Mouse (Mus musculus) left cerebral cortex, adult 2 months (tissue): ENCODE measurements at regions not wholly inside any gene's neighbourhood (a gene's known extent, or its start where the extent isn't known, plus 50 kb on each side); places are given as distances from the start of the nearest gene placed in this dataset.

Experiments used
- DNase-seq, 2 experiments: peaks; one replicate each; pipeline ENCODE4 v3.0.0; 2021 to 2022; ENCODE audit warnings: low spot score in 2 of 2, mixed read lengths in 1 of 2; ENCODE audit errors: extremely low spot score in 1 of 2
- H3K27ac ChIP-seq: fragments of 200-600 bp; 2 replicates; pipeline ENCODE4 v1.8.1; 2022
- H3K4me3 ChIP-seq: fragments of 200-600 bp; 2 replicates; pipeline ENCODE4 v1.8.1; 2022
- CTCF ChIP-seq: fragments of 200-600 bp; IDR thresholded peaks from 2 replicates; pipeline ENCODE4 v1.8.1; 2022; ENCODE audit warnings: antibody characterized with exemption, mild to moderate bottlenecking, moderate library complexity
- intact Hi-C: fragments of 180-260 bp; cut with DNase I; formaldehyde crosslinking; loops from one replicate; pipeline ENCODE4 v1.15.1; 2025

DNA sequence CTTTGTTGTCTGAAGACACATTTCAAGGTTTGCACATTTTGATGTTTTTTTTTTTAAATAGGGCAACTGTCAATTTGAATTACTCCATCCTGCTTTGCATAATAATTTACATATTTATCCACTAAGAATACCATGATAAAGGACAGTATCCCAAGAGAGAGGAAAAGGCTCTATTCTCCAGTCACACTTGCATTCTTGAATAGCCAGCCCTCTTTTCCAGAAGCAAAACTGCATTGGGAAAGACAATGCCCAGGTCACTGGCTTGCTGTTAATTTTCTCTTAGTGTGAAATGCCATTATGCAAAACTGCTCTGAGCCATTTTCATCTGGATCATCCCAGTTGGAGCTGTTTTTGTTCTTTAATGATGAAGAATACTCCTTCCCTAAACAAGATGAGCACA lies 234.7 kb downstream of the Rnd3 start:
- TF ChIP-seq CTCF = no peak
- intact Hi-C loops = no loop called here
- Histone ChIP-seq H3K4me3 (no peak overlapping the region), H3K27ac (no peak overlapping the region)
- DNase-seq = no peak

DNA sequence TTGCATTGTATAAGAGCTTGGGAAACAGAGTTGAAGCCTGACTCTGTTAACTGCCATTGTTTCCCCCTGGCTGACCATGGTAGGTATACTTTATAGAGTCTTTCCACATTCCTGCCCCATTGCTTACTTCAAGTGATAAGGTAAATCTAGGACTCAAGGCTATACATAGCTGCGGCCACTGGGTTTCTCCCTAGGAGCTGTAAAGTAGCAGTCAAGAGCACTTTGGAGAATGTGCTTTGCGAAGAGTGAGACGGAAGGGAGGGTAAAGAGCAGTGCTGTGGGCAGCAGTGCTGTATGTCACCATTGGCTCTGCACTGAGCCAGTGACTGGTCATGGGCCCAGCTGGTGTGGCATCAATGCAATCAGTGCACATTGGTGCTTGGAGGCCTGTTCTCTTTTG lies 240.1 kb downstream of the Rnd3 start:
- Histone ChIP-seq H3K27ac (no peak overlapping the region), H3K4me3 (no peak overlapping the region)
- no peak for TF ChIP-seq CTCF
- DNase-seq = no peak
- intact Hi-C loops = no loop called here

DNA sequence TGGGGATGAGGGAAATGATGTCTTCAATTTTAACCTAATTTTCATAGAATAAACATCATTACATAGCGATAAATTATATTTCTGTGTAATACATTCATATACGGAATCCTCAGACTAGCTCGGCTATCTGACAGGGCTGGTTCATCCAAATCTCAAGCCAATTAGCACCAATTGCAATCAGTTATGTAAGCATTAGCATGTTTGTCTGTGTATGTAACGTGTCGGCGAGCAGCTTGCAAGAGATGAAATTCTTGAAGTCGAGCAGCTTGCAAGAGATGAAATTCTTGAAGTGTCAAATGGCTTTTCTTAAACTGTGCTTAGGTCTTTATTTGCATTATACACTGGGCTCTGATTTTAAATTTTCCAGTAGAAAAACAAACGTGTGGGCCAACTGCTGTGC lies 246.2 kb downstream of the Rnd3 start:
- Histone ChIP-seq H3K4me3 (no peak overlapping the region), H3K27ac (no peak overlapping the region)
- intact Hi-C loops = no loop called here
- TF ChIP-seq CTCF = no peak
- DNase-seq = no peak

DNA sequence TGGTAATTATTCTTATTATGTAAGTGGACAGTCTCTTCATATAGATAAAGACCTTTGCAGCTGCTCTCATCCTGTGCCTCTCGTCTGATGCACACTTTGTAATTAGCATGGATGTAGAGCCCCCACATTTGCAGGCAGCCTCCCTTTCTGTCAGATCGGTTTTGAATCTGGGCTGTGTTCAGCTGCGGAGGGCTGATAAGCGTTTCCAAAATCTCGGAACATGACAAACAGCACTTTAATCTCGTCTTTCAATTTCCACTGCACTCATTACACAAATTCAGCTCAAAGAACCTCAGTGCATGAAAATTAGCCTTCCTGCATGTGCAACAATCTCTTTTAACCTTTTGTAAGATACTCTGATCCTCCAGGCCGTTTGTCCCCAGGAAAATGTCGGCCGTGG lies 246.7 kb downstream of the Rnd3 start:
- H3K4me3 ChIP-seq = no peak overlapping the region
- H3K27ac ChIP-seq = no peak overlapping the region
- DNase-seq = no peak
- no peak for TF ChIP-seq CTCF
- intact Hi-C loops = no loop called here

DNA sequence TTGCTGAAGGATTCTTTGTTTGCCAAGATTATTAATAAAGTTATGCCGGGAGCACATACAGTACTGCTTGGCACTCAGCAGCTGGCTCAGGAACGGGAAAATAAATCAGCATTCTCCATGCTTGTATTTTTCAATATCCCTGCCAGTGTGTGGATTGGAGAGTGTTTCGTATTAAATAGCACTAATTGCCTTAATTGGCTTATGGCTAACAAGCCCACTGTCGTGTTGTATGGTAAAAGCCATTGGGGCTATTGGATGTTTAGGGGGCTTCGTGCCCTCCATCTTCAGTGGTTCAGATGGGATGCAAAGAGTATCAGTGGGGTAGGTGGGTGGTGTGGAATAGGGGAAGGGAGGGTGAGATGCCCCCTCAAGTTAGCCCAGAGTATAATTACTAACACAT lies 259.9 kb downstream of the Rnd3 start:
- Histone ChIP-seq H3K27ac (no peak overlapping the region), H3K4me3 (no peak overlapping the region)
- intact Hi-C loops = no loop called here
- DNase-seq = no peak
- no peak for TF ChIP-seq CTCF

DNA sequence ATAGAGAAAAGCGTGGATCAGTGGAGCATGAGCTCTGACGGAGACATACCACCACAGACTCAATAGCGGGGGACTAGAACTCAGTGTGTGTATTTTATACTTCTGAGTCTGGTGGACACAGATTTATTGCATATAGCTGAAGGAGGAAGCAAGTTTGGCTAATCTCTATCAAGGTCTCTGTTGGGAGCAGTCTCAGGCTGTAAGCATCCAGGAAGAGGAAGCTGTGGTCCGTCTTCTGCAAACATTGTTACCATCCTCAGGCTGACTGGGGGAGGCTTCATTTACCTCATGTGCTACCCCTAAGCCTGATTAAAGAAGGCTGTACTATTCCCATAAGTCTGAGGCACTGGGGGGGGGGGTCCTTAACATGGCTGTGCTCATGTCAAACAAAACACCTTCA lies 261.0 kb downstream of the Rnd3 start:
- TF ChIP-seq CTCF = no peak
- Histone ChIP-seq H3K4me3 (no peak overlapping the region), H3K27ac (no peak overlapping the region)
- intact Hi-C loops = no loop called here
- no peak for DNase-seq

DNA sequence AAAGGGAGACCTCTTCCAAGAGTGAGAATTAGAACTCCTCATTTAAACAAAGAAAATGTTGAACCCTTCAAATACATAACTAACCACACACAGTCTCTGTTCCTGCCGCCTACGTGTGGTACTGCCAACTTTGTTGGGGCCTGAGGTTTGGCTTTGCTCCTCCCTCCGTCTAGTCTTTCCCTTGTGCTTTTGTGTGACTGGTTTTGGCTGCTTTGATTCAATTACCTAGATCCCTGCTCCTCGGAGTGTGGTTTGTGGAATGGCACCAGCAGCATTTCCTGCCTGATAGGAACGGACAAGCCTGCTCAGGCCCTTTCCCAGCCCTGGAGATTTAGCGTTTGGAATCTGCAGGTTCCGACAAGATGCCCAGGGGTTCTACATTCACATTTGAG lies 263.0 kb downstream of the Rnd3 start:
- intact Hi-C loops = no loop called here
- Histone ChIP-seq H3K27ac (no peak overlapping the region), H3K4me3 (no peak overlapping the region)
- DNase-seq = no peak
- no peak for TF ChIP-seq CTCF

DNA sequence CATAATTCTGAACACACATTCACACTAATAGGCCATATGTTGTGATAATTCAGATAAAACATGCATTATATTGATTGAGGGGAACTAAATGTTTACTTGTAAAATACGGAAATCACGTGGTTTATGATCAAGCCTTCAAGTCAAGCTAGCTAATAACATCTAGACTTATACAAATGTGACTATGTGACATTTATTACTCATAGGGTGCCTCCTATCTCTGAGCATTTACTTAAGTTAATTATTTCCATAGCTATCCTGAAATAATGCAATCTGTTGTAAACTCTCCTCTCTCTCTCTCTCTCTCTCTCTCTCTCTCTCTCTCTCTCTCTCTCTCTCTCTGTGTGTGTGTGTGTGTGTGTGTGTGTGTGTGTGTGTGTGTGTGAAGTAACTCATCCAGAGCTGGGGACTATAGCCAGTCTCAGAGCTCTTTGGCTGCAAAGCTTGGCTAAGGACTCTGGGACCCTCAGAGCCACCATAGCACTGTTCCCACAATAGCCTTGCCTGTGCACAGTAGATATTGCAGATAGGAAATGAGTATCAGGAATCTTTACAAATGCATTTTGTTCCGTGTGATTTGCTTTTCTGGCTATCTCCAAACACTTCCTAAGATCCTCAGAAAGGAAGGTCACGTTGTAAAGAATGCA lies 263.5 kb downstream of the Rnd3 start:
- DNase-seq = no peak
- intact Hi-C loops = no loop called here
- Histone ChIP-seq H3K27ac (no peak overlapping the region), H3K4me3 (no peak overlapping the region)
- no peak for TF ChIP-seq CTCF

DNA sequence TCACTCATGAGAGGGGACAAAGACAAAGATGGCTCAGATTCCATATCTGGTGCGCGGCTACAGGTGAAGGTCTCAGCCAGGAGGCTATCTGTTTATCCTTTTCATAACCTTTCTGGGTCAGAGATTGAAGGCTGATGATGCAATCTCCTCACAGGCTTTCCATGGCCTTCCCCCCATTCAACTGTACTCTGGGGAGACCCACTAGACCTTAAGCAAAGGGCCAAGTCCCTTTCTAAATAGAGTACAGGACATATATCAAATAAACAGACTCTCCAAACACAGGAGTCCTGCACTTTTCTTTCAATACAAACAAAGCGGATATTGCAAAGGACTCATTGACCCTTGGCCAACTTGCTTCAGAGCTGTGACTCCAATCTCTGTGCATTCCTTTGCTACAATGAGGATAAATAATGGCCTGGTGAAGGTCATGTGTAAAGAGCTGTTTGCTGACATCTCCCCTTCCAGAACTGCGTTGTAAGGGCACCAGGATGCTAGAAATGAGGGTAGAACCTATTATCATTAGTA lies 267.3 kb downstream of the Rnd3 start:
- intact Hi-C loops = no loop called here
- TF ChIP-seq CTCF = no peak

DNA sequence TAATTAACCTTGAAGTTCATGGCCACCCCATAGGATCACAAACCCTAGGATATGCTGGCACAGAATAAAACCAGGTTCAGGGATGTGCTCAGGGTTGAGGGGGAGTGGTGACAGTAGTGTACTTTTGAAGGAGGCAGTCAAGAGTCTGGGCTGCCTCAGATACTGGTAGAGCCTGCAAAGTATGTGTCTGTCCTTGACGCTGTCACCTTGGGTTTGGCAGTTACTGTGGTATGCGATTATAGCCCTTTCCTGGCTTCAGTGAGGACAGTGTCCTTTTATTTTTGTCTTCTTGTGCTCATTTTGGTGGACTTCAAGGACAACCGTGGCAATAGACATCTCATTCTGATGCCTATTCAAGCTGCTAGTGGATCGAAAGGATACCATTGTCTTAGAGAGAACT lies 268.1 kb downstream of the Rnd3 start:
- intact Hi-C loops = no loop called here
- TF ChIP-seq CTCF = no peak
- no peak overlapping the region for H3K27ac ChIP-seq
- no peak overlapping the region for H3K4me3 ChIP-seq
- DNase-seq = no peak

More for the DNA sequence above, 267.3 kb downstream of the Rnd3 start:
- H3K4me3 ChIP-seq = no peak overlapping the region
- no peak for DNase-seq
- no peak overlapping the region for H3K27ac ChIP-seq

DNA sequence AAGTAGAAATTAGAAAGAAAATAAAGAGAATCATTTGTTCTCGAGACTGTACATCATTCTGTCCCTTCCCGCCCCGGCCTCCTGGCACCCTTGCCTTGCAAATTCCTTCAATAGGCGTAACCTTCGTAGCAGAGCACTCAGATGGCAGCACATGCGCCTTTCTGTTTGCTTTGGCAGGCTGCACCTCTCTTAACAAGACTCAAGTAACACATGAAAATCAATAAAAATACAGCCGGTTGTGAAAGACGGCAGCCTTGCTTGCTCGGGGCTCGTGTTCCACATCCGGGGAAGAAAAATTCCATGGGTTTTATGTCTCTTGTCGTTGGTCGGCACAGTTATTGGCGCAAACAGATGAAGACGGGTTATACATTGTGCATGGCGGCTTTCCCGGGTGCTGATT lies 271.2 kb downstream of the Rnd3 start:
- no peak overlapping the region for H3K27ac ChIP-seq
- intact Hi-C loops = no loop called here
- no peak overlapping the region for H3K4me3 ChIP-seq
- TF ChIP-seq CTCF = no peak
- DNase-seq = no peak

DNA sequence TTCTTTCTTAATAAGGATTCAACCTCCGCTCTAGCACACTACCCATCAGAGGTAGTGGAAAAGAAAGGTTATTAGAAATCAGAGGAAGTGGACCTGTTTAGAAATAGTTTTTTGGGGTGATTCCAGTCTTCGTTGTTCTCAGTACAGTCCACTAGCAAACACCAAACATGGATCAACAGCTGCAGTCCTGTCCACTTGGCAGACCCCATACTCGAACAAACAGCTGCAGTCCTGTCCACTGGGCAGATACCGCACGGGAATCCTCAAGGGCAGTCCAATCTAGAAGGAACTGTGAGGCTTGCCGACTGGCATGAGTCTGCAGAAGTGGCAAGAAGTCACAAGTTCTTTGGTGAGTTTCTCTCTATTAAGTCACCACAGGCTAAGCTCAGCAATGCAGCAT lies 273.8 kb downstream of the Rnd3 start:
- TF ChIP-seq CTCF = no peak
- intact Hi-C loops = no loop called here
- no peak overlapping the region for H3K4me3 ChIP-seq
- no peak overlapping the region for H3K27ac ChIP-seq
- no peak for DNase-seq

DNA sequence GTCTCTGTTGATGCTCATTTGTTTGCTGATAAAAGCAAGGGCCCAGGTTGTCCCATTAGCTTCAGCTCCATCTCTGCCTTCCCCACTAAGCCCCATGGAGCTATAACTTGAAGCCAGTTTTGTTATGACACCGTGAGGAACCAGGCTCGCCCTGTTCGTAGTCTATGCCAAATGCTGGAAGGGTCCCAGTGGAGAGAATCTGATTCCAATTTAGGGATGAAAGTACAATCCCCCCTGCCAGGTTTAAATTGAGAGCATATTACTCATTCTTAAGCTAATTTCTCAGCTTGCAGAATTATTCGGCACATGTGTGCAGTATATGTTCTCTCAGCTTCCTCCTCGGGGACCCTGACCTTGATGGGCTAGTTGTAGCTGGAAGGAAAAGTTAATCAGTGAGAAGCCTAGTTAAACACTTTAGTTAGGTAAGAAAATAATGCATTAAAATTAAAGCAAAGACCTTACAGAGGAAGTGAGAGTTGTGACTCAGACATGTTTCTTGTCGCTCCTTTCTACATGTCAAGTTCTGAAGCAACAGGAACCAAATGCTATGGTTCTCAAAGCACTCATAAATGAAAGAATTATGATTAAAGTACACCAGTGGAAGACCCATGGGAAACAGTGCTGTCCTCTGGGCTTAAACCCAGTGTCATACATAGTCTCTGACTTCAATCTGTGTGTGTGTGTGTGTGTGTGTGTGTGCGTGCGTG lies 295.2 kb downstream of the Rnd3 start:
- DNase-seq = no peak
- Histone ChIP-seq H3K27ac (no peak overlapping the region), H3K4me3 (no peak overlapping the region)
- intact Hi-C loops = no loop called here
- TF ChIP-seq CTCF = no peak
